Mouse (Mus musculus) central nervous system, embryonic 18 days (tissue): Measurements from ENCODE around the gene Mfge8. TPM values are rescaled to one million over a fixed set of nuclear protein-coding genes. Genes with fewer than 3 reads are reported as not detected.

Experiments used
- polyA plus RNA-seq: library from polyadenylated mRNA; depleted of rRNA; stranded (reverse); fragments of >200 nt; gene quantifications from 2 replicates; pipeline ENCODE4 v1.2.3, GENCODE M21; 2012; rRNA removed

The Mfge8 gene
- 173 and 184 TPM in 2 replicates for polyA plus RNA-seq

DNA sequence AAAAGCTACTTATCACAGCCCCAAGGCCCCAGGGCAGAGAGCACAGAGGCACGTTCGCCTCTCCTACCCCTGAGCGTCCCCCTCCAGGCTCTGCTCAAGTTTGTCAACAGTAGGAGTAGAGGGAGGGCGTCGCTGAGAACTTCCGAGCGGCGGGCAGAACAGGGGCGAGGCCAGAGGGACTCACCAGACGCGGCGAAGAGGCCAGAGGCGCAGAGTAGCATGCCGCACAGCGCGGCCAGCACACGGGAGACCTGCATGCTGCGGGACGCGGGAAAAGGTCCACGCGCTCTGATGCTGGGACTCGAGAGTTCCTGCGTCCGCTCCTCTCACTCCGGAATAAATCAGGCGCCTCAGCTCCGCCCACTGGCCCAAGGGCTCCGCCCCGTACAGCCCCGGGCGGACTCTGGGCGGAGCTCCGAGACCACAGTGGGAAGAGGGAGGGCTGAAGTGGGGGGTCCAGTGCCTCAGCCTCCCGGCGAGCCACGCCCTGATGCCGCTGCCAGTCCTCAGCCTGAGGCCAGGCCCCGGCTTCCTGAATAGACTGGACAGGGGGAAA is at the start of gene Mfge8:
Gene Mfge8 (minus strand): TSS at position 350 of the 556 bp plus-strand sequence.

DNA sequence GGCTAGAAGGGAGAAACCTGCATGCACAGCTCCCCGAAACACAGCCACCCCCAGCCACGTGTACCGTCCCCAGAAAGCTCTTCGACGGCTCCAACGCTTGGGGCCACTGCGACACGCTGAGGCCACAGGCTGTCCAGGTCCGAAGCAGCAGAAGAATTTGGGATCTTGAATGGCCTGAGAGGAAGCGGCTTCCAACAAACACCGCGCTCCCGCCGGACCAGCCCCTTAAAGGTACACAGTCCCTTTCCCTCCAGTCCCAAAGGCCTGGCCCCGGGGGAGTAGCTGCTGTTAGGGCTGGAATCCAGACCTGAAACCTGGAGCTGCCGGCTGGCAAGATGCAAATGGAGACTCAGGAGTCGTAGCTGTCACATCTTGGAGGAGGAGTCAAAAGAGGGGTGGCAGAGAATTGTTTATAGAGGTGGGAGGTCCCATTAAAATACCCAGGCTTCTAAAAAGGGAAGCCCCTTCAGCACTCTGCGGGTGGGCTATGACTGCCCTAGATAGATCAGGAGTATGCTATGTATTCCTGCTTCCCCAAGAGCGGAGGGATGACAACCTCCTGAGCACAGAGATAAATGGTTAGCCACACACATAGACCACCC is 17.9 kb downstream of the Mfge8 start, which contains the start of gene Hapln3:
Gene Hapln3 (minus strand): TSS at position 176 of the 602 bp plus-strand sequence.

Other genes with a start within 250 kb of the Mfge8 start
- gene Isg20, start 235.6 kb downstream of the Mfge8 start, polyA plus RNA-seq, result 1.8 and 2.4 TPM in 2 replicates
- gene Acan, start 95.6 kb downstream of the Mfge8 start, polyA plus RNA-seq, result 0.53 and 3.2 TPM in 2 replicates
- gene Hapln3, start 18.0 kb downstream of the Mfge8 start, polyA plus RNA-seq, result 2.5 and 2.7 TPM in 2 replicates
- 18.5 and 19.8 TPM in 2 replicates for gene Abhd2, start 124.1 kb upstream of the Mfge8 start, polyA plus RNA-seq
- 43.0 and 50.9 TPM in 2 replicates for gene Rlbp1, start 238.0 kb upstream of the Mfge8 start, polyA plus RNA-seq
- gene Fanci, start 242.9 kb upstream of the Mfge8 start, polyA plus RNA-seq, result 1.6 and 2.1 TPM in 2 replicates